ENCODE assay signal across 1 mouse cellular context in the genomic region with DNA sequence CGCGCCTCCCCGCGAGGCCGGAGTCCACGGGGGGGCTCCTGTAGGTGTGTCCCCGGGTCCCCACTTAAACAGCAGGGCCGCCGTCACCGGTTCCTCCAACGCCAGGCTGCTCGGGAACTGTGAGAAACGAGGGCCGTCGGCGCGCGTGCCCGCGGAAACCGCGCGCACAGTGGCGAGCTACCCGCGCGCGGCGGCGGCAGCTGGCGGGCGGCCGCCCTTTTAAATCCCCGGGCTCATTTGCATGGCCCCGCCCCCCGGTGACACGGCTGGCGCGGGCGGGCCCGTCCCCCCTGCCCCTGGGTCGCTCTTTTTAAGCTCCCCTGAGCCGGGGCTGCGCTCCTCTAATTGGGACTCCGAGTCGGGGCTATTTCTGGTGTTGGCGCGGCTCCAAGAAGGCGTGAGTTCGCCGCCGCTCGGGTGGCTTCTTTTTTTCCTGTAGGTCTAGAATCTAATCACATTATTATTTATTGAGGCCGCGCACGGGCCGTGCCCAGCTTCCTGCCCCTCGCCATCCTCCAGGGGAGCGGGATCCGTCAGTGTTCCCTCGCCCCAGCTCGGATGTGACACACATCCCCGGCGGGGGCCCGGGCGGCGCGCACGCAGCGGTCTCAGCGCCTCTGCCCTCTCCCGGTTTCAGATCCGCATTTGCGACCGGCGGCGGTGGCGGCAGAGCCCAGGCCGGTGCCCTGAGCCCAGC.
TF ChIP-seq lines count a peak whose summit lies in the region.

Gene Hmga1 (plus strand): TSS at position 183 of the 697 bp plus-strand sequence.

TF ChIP-seq in CH12.LX, 34 proteins besides CTCF, POLR2A, EP300 and RAD21 (continued from another document):
- no peak for TF ChIP-seq MEF2A (IDR thresholded peaks at IDR 0.05; ENCODE audit: borderline replicate concordance, low read depth, low read length)
- peak; percentile 88 for TF ChIP-seq TBP (conservative IDR thresholded peaks at IDR 0.05; ENCODE audit: low read depth, low read length)
- no peak for TF ChIP-seq MYC (IDR thresholded peaks at IDR 0.05; ENCODE audit: low read depth, low read length)
- TF ChIP-seq MAZ (IDR thresholded peaks at IDR 0.05; ENCODE audit: low read depth, low read length) = peak; percentile 84
- TF ChIP-seq E2F4 (IDR thresholded peaks at IDR 0.05; ENCODE audit: insufficient replicate concordance, low read depth, low read length) = no peak
- no peak for TF ChIP-seq USF2 (conservative IDR thresholded peaks at IDR 0.05; ENCODE audit: low read depth, low read length)
- TF ChIP-seq USF1 (IDR thresholded peaks at IDR 0.05; ENCODE audit: low read depth, low read length) = no peak
- peak; percentile 37; the same call in 1 of the 2 replicates for TF ChIP-seq ETS1 (conservative IDR thresholded peaks at IDR 0.05; ENCODE audit: low read depth, low read length)
- TF ChIP-seq KAT2A (IDR thresholded peaks at IDR 0.05; ENCODE audit: insufficient replicate concordance, low read length) = no peak
- no peak for TF ChIP-seq JUN (IDR thresholded peaks at IDR 0.05; ENCODE audit: insufficient read depth, low read depth, low read length)
- TF ChIP-seq JUND (conservative IDR thresholded peaks at IDR 0.05; ENCODE audit: low read depth, low read length) = no peak
- peak; percentile 53; the same call in 1 of the 2 replicates for TF ChIP-seq SIN3A (IDR thresholded peaks at IDR 0.05; ENCODE audit: low read length)
- peak; percentile 46; the same call in 1 of the 2 replicates for TF ChIP-seq MXI1 (IDR thresholded peaks at IDR 0.05; ENCODE audit: low read depth, low read length)
- peak; percentile 43; the same call in 1 of the 2 replicates for TF ChIP-seq MAX (IDR thresholded peaks at IDR 0.05; ENCODE audit: low read length)
- no peak; the same call in none of the 2 replicates for TF ChIP-seq RCOR1 (conservative IDR thresholded peaks at IDR 0.05; ENCODE audit: low read depth, low read length)
- no peak for TF ChIP-seq PAX5 (IDR thresholded peaks at IDR 0.05; ENCODE audit: low read length)
- TF ChIP-seq TCF12 (IDR thresholded peaks at IDR 0.05; ENCODE audit: low read depth, low read length) = peak; percentile 79; the same call in 1 of the 2 replicates
- TF ChIP-seq IRF4 (IDR thresholded peaks at IDR 0.05; ENCODE audit: low read depth, low read length) = peak; percentile 97
- no peak for TF ChIP-seq ZKSCAN1 (IDR thresholded peaks at IDR 0.05; ENCODE audit: borderline replicate concordance, low read depth, low read length)
- TF ChIP-seq NELFE (IDR thresholded peaks at IDR 0.05; ENCODE audit: low read depth, low read length) = peak; percentile 89
- TF ChIP-seq ZMIZ1 (IDR thresholded peaks at IDR 0.05; ENCODE audit: low read depth, low read length) = peak; percentile 97
- TF ChIP-seq BHLHE40 (IDR thresholded peaks at IDR 0.05; ENCODE audit: low read depth, low read length) = peak; percentile 72
- TF ChIP-seq ZNF384 (IDR thresholded peaks at IDR 0.05; ENCODE audit: low read depth, low read length) = no peak
- peak; percentile 28; the same call in 1 of the 2 replicates for TF ChIP-seq NRF1 (IDR thresholded peaks at IDR 0.05; ENCODE audit: low read depth, low read length)
- no peak for TF ChIP-seq ZC3H11A (IDR thresholded peaks at IDR 0.05; ENCODE audit: low read depth, low read length)
- peak; percentile 86; the same call in 1 of the 2 replicates for TF ChIP-seq POLR2AphosphoS2 (IDR thresholded peaks at IDR 0.05; ENCODE audit: low read depth, low read length)
- no peak for TF ChIP-seq GABPA (IDR thresholded peaks at IDR 0.05; ENCODE audit: insufficient replicate concordance, low read depth, low read length)
- no peak for TF ChIP-seq ELF1 (IDR thresholded peaks at IDR 0.05; ENCODE audit: low read depth, low read length)
- no peak for TF ChIP-seq SMC3 (IDR thresholded peaks at IDR 0.05; ENCODE audit: low read depth, low read length)
- TF ChIP-seq HCFC1 (IDR thresholded peaks at IDR 0.05; ENCODE audit: low read depth, low read length) = peak; percentile 51; the same call in 1 of the 2 replicates
- TF ChIP-seq UBTF (IDR thresholded peaks at IDR 0.05; ENCODE audit: low read depth, low read length) = peak; percentile 96
- TF ChIP-seq CHD1 (IDR thresholded peaks at IDR 0.05; ENCODE audit: low read depth, low read length) = peak; percentile 75; the same call in 1 of the 2 replicates
TF ChIP-seq in CH12.LX: peak in this region for 16.
